Mouse (Mus musculus): ENCODE results near the gene Btbd16. TPM values are rescaled to one million over a fixed set of nuclear protein-coding genes. Genes with fewer than 3 reads are reported as not detected.

Gene Btbd16
- polyA plus RNA-seq, 1 experiment = 0.06 TPM

GRCm38 (mm10) chr7:130787537-130787936 lies 13.7 kb downstream of the Btbd16 start:
- WGBS = 96% methylated on average over 4 of the region's 4 CpGs
- peaks cover 13% of the 10 kb centered on the region for H3K4me1 ChIP-seq (ENCODE audit: control insufficient read depth, insufficient read depth, low read length)
- no peaks in the 10 kb centered on the region for H3K27me3 ChIP-seq (replicated peaks; ENCODE audit: control insufficient read depth, insufficient read depth, low read length)
- H3K27ac ChIP-seq (ENCODE audit: insufficient read depth, low read depth, low read length) = no peak overlapping the region
- TF ChIP-seq CTCF (conservative IDR thresholded peaks at IDR 0.05; ENCODE audit: insufficient read depth, insufficient read length, low read depth, low read length) = no peak
- H3K4me3 ChIP-seq (ENCODE audit: insufficient read depth, low read depth, low read length) = no peak overlapping the region
- DNase-seq = no peak
- no peaks in the 10 kb centered on the region for H3K36me3 ChIP-seq (ENCODE audit: control insufficient read depth, insufficient read depth, low read length)

GRCm38 (mm10) chr7:130788950-130789349 lies 15.1 kb downstream of the Btbd16 start:
- no peak overlapping the region for H3K27ac ChIP-seq (ENCODE audit: insufficient read depth, low read depth, low read length)
- WGBS = 87% methylated on average over 3 of the region's 3 CpGs
- no peak for DNase-seq
- TF ChIP-seq CTCF (conservative IDR thresholded peaks at IDR 0.05; ENCODE audit: insufficient read depth, insufficient read length, low read depth, low read length) = no peak
- no peak for TF ChIP-seq POLR2A (IDR thresholded peaks at IDR 0.05; ENCODE audit: low read depth, low read length)
- no peaks in the 10 kb centered on the region for H3K27me3 ChIP-seq (replicated peaks; ENCODE audit: control insufficient read depth, insufficient read depth, low read length)
- no peaks in the 10 kb centered on the region for H3K36me3 ChIP-seq (ENCODE audit: control insufficient read depth, insufficient read depth, low read length)
- H3K4me1 ChIP-seq (ENCODE audit: control insufficient read depth, insufficient read depth, low read length) = peaks cover 13% of the 10 kb centered on the region
- no peak overlapping the region for H3K4me3 ChIP-seq (ENCODE audit: insufficient read depth, low read depth, low read length)

- H3K4me3 ChIP-seq (ENCODE audit: insufficient read depth, low read depth, low read length) = no peak overlapping the region
- TF ChIP-seq POLR2A (IDR thresholded peaks at IDR 0.05; ENCODE audit: low read depth, low read length) = no peak
- no peak for TF ChIP-seq CTCF (conservative IDR thresholded peaks at IDR 0.05; ENCODE audit: insufficient read depth, insufficient read length, low read depth, low read length)
- no peak overlapping the region for H3K27ac ChIP-seq (ENCODE audit: insufficient read depth, low read depth, low read length)
- no peak for DNase-seq
- H3K4me1 ChIP-seq (ENCODE audit: control insufficient read depth, insufficient read depth, low read length) = peaks cover 13% of the 10 kb centered on the region
- WGBS = 38% methylated on average over 7 of the region's 7 CpGs
- H3K27me3 ChIP-seq (replicated peaks; ENCODE audit: control insufficient read depth, insufficient read depth, low read length) = no peaks in the 10 kb centered on the region
- H3K36me3 ChIP-seq (ENCODE audit: control insufficient read depth, insufficient read depth, low read length) = no peaks in the 10 kb centered on the region
Observed at GRCm38 (mm10) chr7:130789456-130789855, 15.6 kb downstream of the Btbd16 start.

GRCm38 (mm10) chr7:130793671-130794070 lies 19.8 kb downstream of the Btbd16 start:
- DNase-seq = no peak
- no peaks in the 10 kb centered on the region for H3K4me1 ChIP-seq (ENCODE audit: control insufficient read depth, insufficient read depth, low read length)
- no peaks in the 10 kb centered on the region for H3K27me3 ChIP-seq (replicated peaks; ENCODE audit: control insufficient read depth, insufficient read depth, low read length)
- WGBS = 85% methylated on average over 9 of the region's 9 CpGs
- H3K36me3 ChIP-seq (ENCODE audit: control insufficient read depth, insufficient read depth, low read length) = no peaks in the 10 kb centered on the region
- H3K4me3 ChIP-seq (ENCODE audit: insufficient read depth, low read depth, low read length) = no peak overlapping the region
- TF ChIP-seq CTCF (conservative IDR thresholded peaks at IDR 0.05; ENCODE audit: insufficient read depth, insufficient read length, low read depth, low read length) = no peak
- no peak for TF ChIP-seq POLR2A (IDR thresholded peaks at IDR 0.05; ENCODE audit: low read depth, low read length)
- no peak overlapping the region for H3K27ac ChIP-seq (ENCODE audit: insufficient read depth, low read depth, low read length)

GRCm38 (mm10) chr7:130796786-130797185 lies 22.9 kb downstream of the Btbd16 start:
- 80% methylated on average over 8 of the region's 8 CpGs for WGBS
- Histone ChIP-seq H3K27ac (ENCODE audit: insufficient read depth, low read depth, low read length) (no peak overlapping the region), H3K27me3 (replicated peaks; ENCODE audit: control insufficient read depth, insufficient read depth, low read length) (no peaks in the 10 kb centered on the region), H3K36me3 (ENCODE audit: control insufficient read depth, insufficient read depth, low read length) (no peaks in the 10 kb centered on the region), H3K4me1 (ENCODE audit: control insufficient read depth, insufficient read depth, low read length) (peaks cover 11% of the 10 kb centered on the region), H3K4me3 (ENCODE audit: insufficient read depth, low read depth, low read length) (no peak overlapping the region)
- no peak for TF ChIP-seq POLR2A (IDR thresholded peaks at IDR 0.05; ENCODE audit: low read depth, low read length)
- TF ChIP-seq CTCF (conservative IDR thresholded peaks at IDR 0.05; ENCODE audit: insufficient read depth, insufficient read length, low read depth, low read length) = no peak
- DNase-seq = no peak

- H3K36me3 ChIP-seq (ENCODE audit: control insufficient read depth, insufficient read depth, low read length) = no peaks in the 10 kb centered on the region
- TF ChIP-seq POLR2A (IDR thresholded peaks at IDR 0.05; ENCODE audit: low read depth, low read length) (no peak), CTCF (conservative IDR thresholded peaks at IDR 0.05; ENCODE audit: insufficient read depth, insufficient read length, low read depth, low read length) (no peak)
- H3K4me3 ChIP-seq (ENCODE audit: insufficient read depth, low read depth, low read length) = no peak overlapping the region
- DNase-seq = no peak
- H3K27ac ChIP-seq (ENCODE audit: insufficient read depth, low read depth, low read length) = no peak overlapping the region
- H3K27me3 ChIP-seq (replicated peaks; ENCODE audit: control insufficient read depth, insufficient read depth, low read length) = no peaks in the 10 kb centered on the region
- H3K4me1 ChIP-seq (ENCODE audit: control insufficient read depth, insufficient read depth, low read length) = peaks cover 11% of the 10 kb centered on the region
- WGBS = 95% methylated on average over 6 of the region's 6 CpGs
Observed at GRCm38 (mm10) chr7:130797524-130797923, 23.7 kb downstream of the Btbd16 start.

- Histone ChIP-seq H3K4me3 (ENCODE audit: insufficient read depth, low read depth, low read length) (no peak overlapping the region), H3K27me3 (replicated peaks; ENCODE audit: control insufficient read depth, insufficient read depth, low read length) (no peaks in the 10 kb centered on the region), H3K36me3 (ENCODE audit: control insufficient read depth, insufficient read depth, low read length) (no peaks in the 10 kb centered on the region), H3K27ac (ENCODE audit: insufficient read depth, low read depth, low read length) (no peak overlapping the region), H3K4me1 (ENCODE audit: control insufficient read depth, insufficient read depth, low read length) (peaks cover 11% of the 10 kb centered on the region)
- peak; percentile 26 for DNase-seq
- 59% methylated on average over 10 of the region's 10 CpGs for WGBS
- TF ChIP-seq CTCF (conservative IDR thresholded peaks at IDR 0.05; ENCODE audit: insufficient read depth, insufficient read length, low read depth, low read length) = no peak
- no peak for TF ChIP-seq POLR2A (IDR thresholded peaks at IDR 0.05; ENCODE audit: low read depth, low read length)
Observed at GRCm38 (mm10) chr7:130799418-130799817, 25.5 kb downstream of the Btbd16 start.

- TF ChIP-seq POLR2A (IDR thresholded peaks at IDR 0.05; ENCODE audit: low read depth, low read length) (no peak), CTCF (conservative IDR thresholded peaks at IDR 0.05; ENCODE audit: insufficient read depth, insufficient read length, low read depth, low read length) (no peak)
- 56% methylated on average over 4 of the region's 4 CpGs for WGBS
- no peak overlapping the region for H3K27ac ChIP-seq (ENCODE audit: insufficient read depth, low read depth, low read length)
Observed at GRCm38 (mm10) chr7:130800681-130801080, 26.8 kb downstream of the Btbd16 start.

More at GRCm38 (mm10) chr7:130800681-130801080, 26.8 kb downstream of the Btbd16 start:
- Histone ChIP-seq H3K4me3 (ENCODE audit: insufficient read depth, low read depth, low read length) (no peak overlapping the region), H3K27me3 (replicated peaks; ENCODE audit: control insufficient read depth, insufficient read depth, low read length) (no peaks in the 10 kb centered on the region), H3K4me1 (ENCODE audit: control insufficient read depth, insufficient read depth, low read length) (peaks cover 11% of the 10 kb centered on the region), H3K36me3 (ENCODE audit: control insufficient read depth, insufficient read depth, low read length) (no peaks in the 10 kb centered on the region)
- no peak for DNase-seq

Measured in kidney, adult 2 months (tissue).